Mouse (Mus musculus) spleen, adult 10 weeks (tissue): ENCODE results near the gene 9530003J23Rik. TPM values are rescaled to one million over a fixed set of nuclear protein-coding genes. Genes with fewer than 3 reads are reported as not detected.

Source experiments
- polyA plus RNA-seq: library from polyadenylated mRNA; stranded (reverse); fragments of 350-450 nt; fragmentation: Illumina TruSeq; extraction: RNeasy Lipid Tissue Mini Kit (QIAGEN cat#74804); gene quantifications from one replicate; pipeline ENCODE4 v1.2.3, GENCODE M21; 2015; ENCODE audit warnings: low replicate concordance; ENCODE audit not compliant: insufficient read depth

The 9530003J23Rik gene
- not detected for polyA plus RNA-seq

GRCm38 (mm10) chr10:117238603-117239002 lies at the start of gene 9530003J23Rik:
9530003J23Rik (minus strand) TSS chr10:117238703.

GRCm38 (mm10) chr10:117282049-117282448 lies 43.5 kb upstream of the 9530003J23Rik start, which contains the start of gene Lyz2:
Lyz2 (minus strand) TSS chr10:117282321.

GRCm38 (mm10) chr10:117224102-117224990 lies 14.2 kb downstream of the 9530003J23Rik start, which contains the start of gene Yeats4:
Yeats4 (minus strand) TSS chr10:117224507.

Other genes with a start within 250 kb of the 9530003J23Rik start
- not detected for gene Lrrc10, start 193.4 kb downstream of the 9530003J23Rik start, polyA plus RNA-seq
- gene Cct2, start 174.9 kb downstream of the 9530003J23Rik start, polyA plus RNA-seq, result 292 TPM
- 26.7 TPM for gene Frs2, start 90.2 kb downstream of the 9530003J23Rik start, polyA plus RNA-seq
- gene Yeats4, start 14.2 kb downstream of the 9530003J23Rik start, polyA plus RNA-seq, result 96.2 TPM
- gene Lyz2, start 43.6 kb upstream of the 9530003J23Rik start, polyA plus RNA-seq, result 3,787 TPM
- gene Lyz1, start 54.2 kb upstream of the 9530003J23Rik start, polyA plus RNA-seq, result 41.2 TPM
- 133 TPM for gene Cpsf6, start 141.3 kb upstream of the 9530003J23Rik start, polyA plus RNA-seq